In genomic region chr16:9995814-9996210, GRCm38 (mm10) we compare ENCODE assay signal across 9 mouse cellular contexts. TPM values are rescaled to one million over a fixed set of nuclear protein-coding genes. Genes with fewer than 3 reads are reported as not detected.
DNase-seq lines count a peak whose midpoint lies in the region; ATAC-seq and TF ChIP-seq lines count a peak whose summit lies in the region.
"Had no signal": no experiment of that assay in that cellular context is flagged by ENCODE, and none has a peak within 500 bp of the region (broad histone marks: within the 10 kb centered on the region; RNA-seq: fewer than 3 reads in every experiment).

No protein-coding gene starts in this region.

- TF ChIP-seq POLR2A in lung, adult 2 months (IDR thresholded peaks at IDR 0.05; ENCODE audit: borderline replicate concordance, extremely low read depth, low read depth, low read length), result no peak

- H3K9ac ChIP-seq in lung, embryonic 16.5 days (ENCODE audit: low read length), result no peak overlapping the region

- no peaks in the 10 kb centered on the region; the same call in 1 of the 2 replicates for H3K4me1 ChIP-seq in lung, embryonic 16.5 days (replicated peaks; ENCODE audit: control insufficient read depth, insufficient read depth, low read length)
- H3K4me1 ChIP-seq in lung, adult 2 months (ENCODE audit: control insufficient read depth, insufficient read depth, low read length), result no peaks in the 10 kb centered on the region
- H3K4me1 ChIP-seq in limb, embryonic 10.5 days, result peaks cover 35% of the 10 kb centered on the region

- H3K27ac ChIP-seq in lung, embryonic 16.5 days (ENCODE audit: low read length), result no peak overlapping the region
- H3K27ac ChIP-seq in limb, embryonic 10.5 days, result no peak overlapping the region

- H3K4me3 ChIP-seq in lung, embryonic 16.5 days (ENCODE audit: low read length), result no peak overlapping the region; the same call in 1 of the 2 replicates
- no peak overlapping the region for H3K4me3 ChIP-seq in lung, adult 2 months (replicated peaks; ENCODE audit: extremely low read depth, low read depth, low read length)
- H3K4me3 ChIP-seq in limb, embryonic 10.5 days, result peak overlapping the region; percentile 49

- H3K36me3 ChIP-seq in lung, embryonic 16.5 days (ENCODE audit: control insufficient read depth, insufficient read depth, low read length), result no peaks in the 10 kb centered on the region
- H3K36me3 ChIP-seq in limb, embryonic 10.5 days, result no peaks in the 10 kb centered on the region

- H3K27me3 ChIP-seq in lung, embryonic 16.5 days (ENCODE audit: control insufficient read depth, insufficient read depth, low read depth, low read length), result peaks cover 58% of the 10 kb centered on the region
- peaks cover 71% of the 10 kb centered on the region for H3K27me3 ChIP-seq in limb, embryonic 10.5 days (ENCODE audit: low read depth, poor library complexity, severe bottlenecking)

- H3K9me3 ChIP-seq in lung, embryonic 16.5 days (ENCODE audit: control insufficient read depth, low read length), result no peaks in the 10 kb centered on the region
- H3K9me3 ChIP-seq in limb, embryonic 10.5 days (replicated peaks), result no peaks in the 10 kb centered on the region

- TF ChIP-seq CTCF in lung, adult 2 months (IDR thresholded peaks at IDR 0.05; ENCODE audit: insufficient read depth, low read length), result no peak

- 26% methylated on average over 13 of the region's 13 CpGs for WGBS in lung, embryonic 16.5 days
- 24% methylated on average over 13 of the region's 13 CpGs for WGBS in lung, adult 2 months
- 29% methylated on average over 13 of the region's 13 CpGs for WGBS in limb, embryonic 10.5 days

- no peak for ATAC-seq in lung, embryonic 16.5 days (ENCODE audit: low read depth)

- DNase-seq in cerebellum, postnatal 10 days, result peak; percentile 47 to 52
- no peak for DNase-seq in cerebellum, postnatal 25 days
- no peak for DNase-seq in lung, adult 2 months
- peak; percentile 40 for DNase-seq in limb, embryonic 10.5 days (ENCODE audit: low spot score)
- no peak for DNase-seq in urinary bladder, adult 18-20 months (ENCODE audit: low spot score in 2 of 2)
- no peak for DNase-seq in gastrocnemius, postnatal 10 days
- no peak for DNase-seq in cerebellum, adult 9-11 months
- DNase-seq: heart, adult 18-20 months had no signal

- H3K4me2 ChIP-seq in lung, embryonic 16.5 days (ENCODE audit: low read depth, low read length), result peak overlapping the region; percentile 53; the same call in 1 of the 2 replicates

RNA-seq across cellular contexts. Expression of gene Grin2a, which starts 0.5 kb away (rescaled TPM):
- polyA plus RNA-seq in lung, embryonic 16.5 days (2015; fragmentation: Nextera tagmentation; extraction: Ambion mirVana), result 0.05 and 0.19 TPM in 2 replicates
- polyA plus RNA-seq in lung, adult 2 months (2012; rRNA removed), result 0.02 and 0.24 TPM in 2 replicates
- polyA plus RNA-seq in limb, embryonic 10.5 days (2016; fragmentation: Nextera tagmentation; extraction: Ambion mirVana), result 0.05 TPM in 1 of 2 replicates, not detected in the other
- under 1 TPM; 0.26 to 0.27 TPM for total RNA-seq in gastrocnemius, postnatal 10 days (2021)

Comparison
In these comparisons a context has a peak if more than half of its experiments do, and no peak if none do; other contexts are left out.
1. DNase-seq: peak in cerebellum, postnatal 10 days (2 of 2) and limb, embryonic 10.5 days (single experiment); none in cerebellum, postnatal 25 days (0 of 2), lung, adult 2 months (single experiment), urinary bladder, adult 18-20 months (0 of 2), gastrocnemius, postnatal 10 days (single experiment) and cerebellum, adult 9-11 months (single experiment).